Mouse (Mus musculus) CH12.LX (cell line): ENCODE measurements around the gene Slc35a5. TPM values are rescaled to one million over a fixed set of nuclear protein-coding genes. Genes with fewer than 3 reads are reported as not detected.
A peak's percentile ranks its signal among the peaks of the same experiment; 100 is the strongest.

Source experiments
- DNase-seq: peaks from one replicate; pipeline ENCODE4 v3.0.0-alpha.2; 2013; ENCODE audit errors: extremely low read depth
- H3K27ac ChIP-seq: 2 replicates; pipeline ENCODE4 v1.5.1; 2012; ENCODE audit warnings: low read depth, mild to moderate bottlenecking, control low read depth, moderate library complexity; ENCODE audit not compliant: insufficient read depth
- H3K27me3 ChIP-seq: replicated peaks from 2 replicates; pipeline ENCODE3; 2012; ENCODE audit warnings: inconsistent platforms
- H3K36me3 ChIP-seq, 2 experiments: replicated peaks in 1 of 2; 2 replicates each; pipeline versions ENCODE3 to v1.6.1; 2012; ENCODE audit warnings: inconsistent platforms in 1 of 2, low read length in 1 of 2, mild to moderate bottlenecking in 1 of 2, mixed read lengths in 1 of 2, moderate library complexity in 1 of 2; ENCODE audit not compliant: control insufficient read depth in 1 of 2, insufficient read depth in 1 of 2
- H3K4me1 ChIP-seq, 2 experiments: 2 replicates each; pipeline ENCODE4 v1.6.1; 2012; ENCODE audit warnings: inconsistent platforms in 1 of 2, moderate library complexity in 1 of 2; ENCODE audit not compliant: insufficient read depth in 2 of 2, control insufficient read depth in 1 of 2
- H3K4me2 ChIP-seq: 2 replicates; pipeline ENCODE4 v1.6.1; 2012; ENCODE audit warnings: low read depth, mild to moderate bottlenecking, control low read depth; ENCODE audit not compliant: poor library complexity, insufficient read depth, severe bottlenecking
- H3K4me3 ChIP-seq, 3 experiments: fragments of 150-350 bp in 1 of 3; sonication (generic) in 1 of 3; replicated peaks in 1 of 3; 2 replicates each; pipeline versions ENCODE3 to v1.5.1; 2011 to 2012; ENCODE audit warnings: low read depth in 2 of 3, low read length in 2 of 3, mild to moderate bottlenecking in 2 of 3, moderate library complexity in 2 of 3, control low read depth in 1 of 3, improper control_type of control experiment in 1 of 3, inconsistent platforms in 1 of 3, mixed read lengths in 1 of 3; ENCODE audit not compliant: poor library complexity in 1 of 3
- H3K79me2 ChIP-seq: replicated peaks from 2 replicates; pipeline ENCODE4 v1.6.1; 2012; ENCODE audit warnings: mild to moderate bottlenecking, moderate library complexity; ENCODE audit not compliant: control insufficient read depth, poor library complexity, insufficient read depth, severe bottlenecking; ENCODE audit errors: extremely low read depth
- H3K9ac ChIP-seq: 2 replicates; pipeline ENCODE4 v1.6.1; 2012; ENCODE audit warnings: low read depth, mild to moderate bottlenecking, control low read depth, moderate library complexity; ENCODE audit not compliant: insufficient read depth
- H3K9me3 ChIP-seq: replicated peaks from 2 replicates; pipeline ENCODE3; 2012; ENCODE audit warnings: low read length, inconsistent platforms, mixed read lengths
- GABPA ChIP-seq: IDR thresholded peaks from 2 replicates; pipeline ENCODE4 v1.6.1; 2012; ENCODE audit warnings: low read depth, low read length, improper control_type of control experiment, inconsistent platforms; ENCODE audit not compliant: insufficient replicate concordance
- JUND ChIP-seq: conservative IDR thresholded peaks from 2 replicates; pipeline ENCODE4 v1.6.1; 2011; ENCODE audit warnings: low read depth, low read length, improper control_type of control experiment
- MXI1 ChIP-seq: IDR thresholded peaks from 2 replicates; pipeline ENCODE4 v1.6.1; 2011; ENCODE audit warnings: mild to moderate bottlenecking, low read depth, low read length, improper control_type of control experiment
- NRF1 ChIP-seq: IDR thresholded peaks from 2 replicates; pipeline ENCODE4 v1.6.1; 2014; ENCODE audit warnings: low read depth, mild to moderate bottlenecking, inconsistent platforms, low read length, improper control_type of control experiment, moderate library complexity
- PAX5 ChIP-seq: IDR thresholded peaks from 2 replicates; pipeline ENCODE4 v1.6.1; 2012; ENCODE audit warnings: low read length, inconsistent platforms, mixed read lengths
- POLR2A ChIP-seq: IDR thresholded peaks from 2 replicates; pipeline ENCODE4 v1.6.1; 2011; ENCODE audit warnings: low read depth, mild to moderate bottlenecking, improper control_type of control experiment, low read length
- RAD21 ChIP-seq: IDR thresholded peaks from 2 replicates; pipeline ENCODE4 v1.6.1; 2011; ENCODE audit warnings: low read depth, mild to moderate bottlenecking, low read length, improper control_type of control experiment, moderate library complexity
- RCOR1 ChIP-seq: conservative IDR thresholded peaks from 2 replicates; pipeline ENCODE4 v1.6.1; 2012; ENCODE audit warnings: low read depth, mild to moderate bottlenecking, inconsistent platforms, low read length, improper control_type of control experiment
- USF1 ChIP-seq: IDR thresholded peaks from 2 replicates; pipeline ENCODE4 v1.6.1; 2014; ENCODE audit warnings: low read depth, mild to moderate bottlenecking, inconsistent platforms, low read length, improper control_type of control experiment
- ZKSCAN1 ChIP-seq: IDR thresholded peaks from 2 replicates; pipeline ENCODE4 v1.6.1; 2012; ENCODE audit warnings: low read depth, inconsistent platforms, low read length, improper control_type of control experiment, borderline replicate concordance
- ZNF384 ChIP-seq: IDR thresholded peaks from 2 replicates; pipeline ENCODE4 v1.6.1; 2012; ENCODE audit warnings: low read depth, low read length, improper control_type of control experiment, inconsistent platforms
- dilution Hi-C: fragments of 300-500 bp; cut with MboI; formaldehyde crosslinking; loops from 2 replicates; pipeline ENCODE4 v1.14.3; 2020; ENCODE audit warnings: low sequenced_read_pairs; ENCODE audit not compliant: extremely low pct_unique_long_range_greater_than_20kb, extremely low pct_ligation_motif_present
- in situ Hi-C: fragments of 300-500 bp; cut with MboI; formaldehyde crosslinking; loops from 3 replicates; pipeline ENCODE4 v1.14.3; 2019; ENCODE audit warnings: low sequenced_read_pairs, low pct_ligation_motif_present, low pct_unique_long_range_greater_than_20kb, mixed read lengths
- polyA plus RNA-seq: library from polyadenylated mRNA; unstranded; fragments of >175 nt; gene quantifications from 2 replicates; pipeline ENCODE4 v1.2.1, GENCODE M21; 2012; ENCODE audit warnings: low read depth; ENCODE audit not compliant: insufficient read length
- total RNA-seq, 2 experiments: library from RNA; depleted of rRNA; stranded (reverse); fragments of 300-350 nt in 1 of 2; fragments of >200 nt in 1 of 2; gene quantifications; 2 replicates each; pipeline ENCODE4 v1.2.3; 2012 to 2014

The Slc35a5 gene
- total and polyA plus RNA-seq, 3 experiments = 6.1 to 14.8 (median 7.4) TPM

- Histone ChIP-seq H3K79me2 (no peaks in the 10 kb centered on the region), H3K4me2 (no peak overlapping the region), H3K4me1 (peaks cover 8 to 34% of the 10 kb centered on the region in 2 experiments), H3K36me3 (no peaks in the 10 kb centered on the region), H3K27me3 (no peaks in the 10 kb centered on the region), H3K4me3 (peak overlapping the region in 2 of 3 experiments; percentile 0 to 65), H3K27ac (no peak overlapping the region), H3K9me3 (no peaks in the 10 kb centered on the region), H3K9ac (no peak overlapping the region)
- DNase-seq = no peak
- TF ChIP-seq NRF1 (no peak), RAD21 (no peak), POLR2A (no peak)
- dilution Hi-C loops = no loop called here
- in situ Hi-C loops = loop anchor here (5.0 to 25.0 kb wide), 2 partner anchors 46 to 609 kb away; no protein-coding TSS in a partner anchor
Measured at GRCm38 (mm10) chr16:45095561-45096482, 62.7 kb downstream of the Slc35a5 start.

DNA sequence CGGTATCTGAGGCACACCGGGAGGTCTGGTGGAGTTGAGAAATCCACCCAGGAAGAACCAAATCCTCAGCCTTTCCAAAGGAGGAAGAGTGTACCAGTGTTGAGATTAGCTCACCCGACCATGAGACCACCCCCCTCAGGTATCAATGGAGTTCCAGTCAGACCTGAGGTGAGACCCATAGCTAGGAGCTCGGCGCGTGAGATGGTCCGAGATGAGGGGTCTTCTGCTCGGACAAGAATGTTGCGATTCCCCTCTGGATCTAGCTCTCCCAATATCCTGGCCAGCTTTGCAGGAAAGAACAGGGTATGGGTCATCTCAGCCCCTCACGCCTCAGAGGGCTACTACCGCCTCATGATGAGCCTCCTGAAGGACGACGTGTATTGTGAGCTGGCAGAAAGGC, 63.5 kb downstream of the Slc35a5 start:
- dilution Hi-C loops = no loop called here
- no peaks in the 10 kb centered on the region for H3K9me3 ChIP-seq
- H3K27me3 ChIP-seq = no peaks in the 10 kb centered on the region
- no peak overlapping the region for H3K27ac ChIP-seq
- H3K9ac ChIP-seq = no peak overlapping the region
- no peak for DNase-seq
- in situ Hi-C loops = loop anchor here (5.0 to 25.0 kb wide), 2 partner anchors 47 to 608 kb away; no protein-coding TSS in a partner anchor
- H3K4me3 ChIP-seq = peak overlapping the region in 1 of 3 experiments; percentile 65
- TF ChIP-seq ZKSCAN1 (no peak), MXI1 (0 out of 2 replicates have a peak, but pooled peaks have one; percentile 9), GABPA (no peak), JUND (no peak), ZNF384 (no peak)
- peaks cover 8 to 42% of the 10 kb centered on the region in 2 experiments for H3K4me1 ChIP-seq
- no peaks in the 10 kb centered on the region for H3K79me2 ChIP-seq
- H3K4me2 ChIP-seq = no peak overlapping the region
- H3K36me3 ChIP-seq = no peaks in the 10 kb centered on the region

DNA sequence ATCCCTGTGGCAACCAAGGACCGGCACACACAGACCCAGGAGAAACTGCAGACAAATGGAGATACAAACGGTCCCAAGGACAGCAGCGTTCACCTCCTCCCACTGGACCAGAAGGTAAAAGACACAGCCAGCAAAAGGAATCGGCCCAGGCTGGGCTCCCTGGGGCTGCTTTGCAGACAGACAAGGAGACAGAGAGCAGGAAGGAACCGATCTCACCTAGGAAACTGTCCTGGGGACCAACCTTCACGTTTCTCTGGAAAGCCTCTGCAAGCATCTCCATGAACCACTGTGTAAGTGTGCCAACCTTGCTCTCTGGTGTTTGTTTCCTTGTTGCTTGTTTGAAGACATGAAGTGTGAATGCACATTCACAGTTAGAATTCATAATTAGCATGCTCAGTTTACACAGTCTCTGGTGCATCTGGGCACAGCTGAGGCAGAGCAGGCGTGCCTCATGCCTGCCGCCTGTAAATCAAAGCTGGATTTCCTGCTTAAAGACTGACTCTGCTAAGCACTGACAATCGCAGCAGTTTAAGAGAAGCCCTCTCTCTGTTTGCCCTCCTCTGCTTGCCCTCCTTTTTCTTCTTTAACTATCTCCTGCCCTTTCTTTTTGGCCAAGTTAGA, 64.3 kb downstream of the Slc35a5 start:
- no peak for TF ChIP-seq USF1
- no peak for TF ChIP-seq PAX5
- no peak for TF ChIP-seq RCOR1
- H3K9ac ChIP-seq = peak overlapping the region; percentile 24; the same call in 1 of the 2 replicates
- no peak overlapping the region for H3K27ac ChIP-seq
- H3K4me2 ChIP-seq = peak overlapping the region; percentile 68
- no peaks in the 10 kb centered on the region for H3K36me3 ChIP-seq
- H3K9me3 ChIP-seq = no peaks in the 10 kb centered on the region
- no peaks in the 10 kb centered on the region for H3K27me3 ChIP-seq
- H3K79me2 ChIP-seq = no peaks in the 10 kb centered on the region
- no peak for DNase-seq
- peak overlapping the region; percentile 1 to 65 (median 2) for H3K4me3 ChIP-seq
- dilution Hi-C loops (no loop called here), in situ Hi-C loops (loop anchor here (5.0 to 25.0 kb wide), 2 partner anchors 132 to 607 kb away; no protein-coding TSS in a partner anchor)
- peaks cover 8 to 49% of the 10 kb centered on the region in 2 experiments for H3K4me1 ChIP-seq
